Mouse (Mus musculus): ENCODE data around the gene Nsmce3.

Gene Nsmce3

GRCm38 (mm10) chr7:64856526-64857082 is 16.2 kb downstream of the Nsmce3 start:
- no peak for DNase-seq (ENCODE audit: low spot score)

GRCm38 (mm10) chr7:64855976-64856375 is 16.8 kb downstream of the Nsmce3 start:
- DNase-seq (ENCODE audit: low spot score) = no peak

DNA sequence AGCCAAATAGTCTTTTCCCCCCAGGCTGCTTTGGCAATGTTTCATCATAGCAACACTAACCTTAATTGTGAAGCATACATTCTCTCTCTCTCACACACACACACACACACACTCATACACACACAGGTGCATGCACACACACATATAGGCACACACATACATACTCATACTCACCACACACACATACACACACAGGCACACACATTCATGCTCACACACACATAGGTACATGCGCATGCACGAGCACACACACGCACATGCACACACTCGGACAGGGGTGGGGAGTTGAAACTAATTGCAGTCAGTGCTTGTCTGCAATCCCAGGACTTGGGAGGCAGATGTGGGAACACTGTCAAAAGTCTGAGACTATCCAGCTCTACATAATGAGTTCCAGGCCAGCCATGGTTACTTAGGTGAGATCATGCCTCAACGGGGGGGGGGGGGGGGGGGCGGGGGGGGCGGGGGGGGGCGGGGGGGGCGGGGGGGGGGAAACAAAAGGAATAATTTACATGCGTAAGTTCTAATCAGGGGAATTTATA is 17.3 kb downstream of the Nsmce3 start:
- no peak for DNase-seq (ENCODE audit: low spot score)

DNA sequence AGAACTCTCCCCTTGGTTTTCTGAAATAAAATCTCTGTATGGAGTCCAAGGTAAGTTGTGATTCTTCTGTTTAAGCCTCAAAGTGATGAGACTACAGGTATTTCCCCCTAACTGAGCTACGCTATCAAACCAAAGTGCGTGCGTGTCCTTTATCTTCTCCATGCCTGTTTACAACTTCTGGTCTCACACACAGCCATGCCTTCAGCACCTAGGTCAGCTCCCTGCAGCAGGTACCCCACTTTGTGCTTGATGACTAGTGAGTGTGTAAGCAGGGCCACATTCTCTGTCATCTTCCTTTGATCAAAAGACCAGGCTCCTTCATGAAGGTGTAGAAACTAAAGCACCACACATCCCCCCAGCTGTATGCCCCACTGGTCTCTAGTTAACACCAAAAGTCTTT is 22.0 kb downstream of the Nsmce3 start:
- no peak for DNase-seq (ENCODE audit: low spot score)

DNA sequence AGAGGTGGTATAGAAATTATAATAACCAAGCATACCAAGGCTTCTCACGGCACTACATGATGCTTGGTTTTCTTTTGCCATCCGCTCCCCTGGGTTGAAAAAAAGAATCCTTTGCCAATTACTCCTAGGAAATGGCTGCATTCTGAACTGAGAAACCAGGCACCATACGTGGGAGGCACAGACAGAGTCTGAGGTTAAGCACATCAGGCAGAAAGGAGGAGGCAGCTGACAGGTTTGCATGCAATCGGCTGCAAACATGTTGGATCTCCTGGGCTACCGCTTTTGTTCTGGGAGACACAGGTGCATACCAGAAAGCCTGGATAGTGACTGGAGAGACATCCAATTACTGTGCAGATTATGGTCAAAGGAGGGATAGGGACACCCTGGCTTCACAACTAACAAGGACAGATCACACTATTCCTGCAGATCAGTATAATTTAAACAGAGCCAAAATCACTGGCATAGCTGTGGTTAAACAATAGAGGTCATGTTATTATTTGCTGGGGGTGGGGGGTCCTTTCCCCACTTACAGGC is 25.4 kb downstream of the Nsmce3 start:
- DNase-seq (ENCODE audit: low spot score) = no peak

DNA sequence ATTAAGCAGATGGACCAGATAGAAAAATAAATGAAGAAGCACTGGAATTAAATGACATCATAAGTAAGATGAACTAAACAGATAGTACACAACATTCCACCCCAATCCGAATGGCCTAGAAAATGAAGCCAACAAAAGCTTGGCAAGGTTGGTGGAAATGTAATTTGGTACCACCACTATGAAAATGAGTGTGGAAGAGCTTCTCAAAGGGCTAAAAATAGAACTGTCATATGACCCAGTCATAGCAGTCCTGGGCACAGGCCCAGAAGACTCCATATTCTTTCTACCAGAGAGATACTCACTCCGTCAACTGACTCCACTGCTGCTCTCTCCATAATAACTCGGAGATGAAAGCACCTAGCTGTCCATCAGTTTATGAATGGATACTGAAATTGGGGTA is 26.7 kb downstream of the Nsmce3 start:
- DNase-seq (ENCODE audit: low spot score) = no peak

DNA sequence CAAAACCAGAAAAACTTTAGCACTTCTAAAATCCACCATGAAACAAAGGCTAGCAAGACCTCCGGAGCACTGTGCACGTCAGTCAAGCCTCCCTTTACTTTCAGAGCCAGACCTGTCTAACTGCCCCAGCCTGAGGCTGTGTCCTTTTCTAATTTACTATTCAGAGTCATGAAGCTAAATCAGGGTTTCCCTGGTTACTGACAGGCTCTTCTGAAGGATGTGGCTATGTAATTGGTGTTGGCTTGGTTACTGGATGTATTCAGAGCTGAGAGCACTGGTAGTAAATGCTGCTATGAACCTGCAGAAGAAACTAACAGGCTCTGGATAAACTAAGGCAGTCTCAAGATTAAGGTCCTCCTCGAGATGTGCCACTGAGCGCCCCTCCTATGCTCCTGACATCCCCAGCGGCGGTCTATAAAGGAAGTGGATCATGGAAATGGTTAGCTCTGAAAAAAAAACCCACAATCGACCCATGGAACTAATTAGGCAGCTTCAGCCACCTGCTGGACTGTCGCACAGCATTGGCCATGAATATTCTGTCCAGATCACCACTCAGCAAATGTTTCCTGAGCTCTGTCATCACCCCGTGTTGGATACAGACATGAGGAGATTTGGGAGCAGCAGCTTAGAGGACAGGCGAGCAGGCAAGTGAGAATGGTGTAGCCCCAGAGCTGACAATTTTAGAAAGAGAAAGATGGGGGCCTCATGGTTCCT is 31.7 kb downstream of the Nsmce3 start:
- no peak for DNase-seq (ENCODE audit: low spot score)

DNA sequence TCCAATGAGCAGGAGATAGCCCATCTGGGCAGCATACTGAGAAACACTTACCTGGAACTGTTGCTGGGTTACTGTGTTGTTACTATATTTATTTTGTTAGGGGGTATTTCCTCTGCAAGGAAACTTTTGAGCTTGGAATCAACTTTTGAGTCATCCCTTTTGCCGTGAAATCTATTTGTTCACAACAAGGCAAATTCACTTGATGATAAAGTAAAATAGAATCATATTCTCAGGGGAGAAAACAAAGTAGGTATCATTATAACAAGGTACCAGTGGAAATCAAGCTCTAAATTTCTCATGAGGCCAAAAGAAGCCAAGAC is 32.3 kb downstream of the Nsmce3 start:
- DNase-seq (ENCODE audit: low spot score) = no peak

DNA sequence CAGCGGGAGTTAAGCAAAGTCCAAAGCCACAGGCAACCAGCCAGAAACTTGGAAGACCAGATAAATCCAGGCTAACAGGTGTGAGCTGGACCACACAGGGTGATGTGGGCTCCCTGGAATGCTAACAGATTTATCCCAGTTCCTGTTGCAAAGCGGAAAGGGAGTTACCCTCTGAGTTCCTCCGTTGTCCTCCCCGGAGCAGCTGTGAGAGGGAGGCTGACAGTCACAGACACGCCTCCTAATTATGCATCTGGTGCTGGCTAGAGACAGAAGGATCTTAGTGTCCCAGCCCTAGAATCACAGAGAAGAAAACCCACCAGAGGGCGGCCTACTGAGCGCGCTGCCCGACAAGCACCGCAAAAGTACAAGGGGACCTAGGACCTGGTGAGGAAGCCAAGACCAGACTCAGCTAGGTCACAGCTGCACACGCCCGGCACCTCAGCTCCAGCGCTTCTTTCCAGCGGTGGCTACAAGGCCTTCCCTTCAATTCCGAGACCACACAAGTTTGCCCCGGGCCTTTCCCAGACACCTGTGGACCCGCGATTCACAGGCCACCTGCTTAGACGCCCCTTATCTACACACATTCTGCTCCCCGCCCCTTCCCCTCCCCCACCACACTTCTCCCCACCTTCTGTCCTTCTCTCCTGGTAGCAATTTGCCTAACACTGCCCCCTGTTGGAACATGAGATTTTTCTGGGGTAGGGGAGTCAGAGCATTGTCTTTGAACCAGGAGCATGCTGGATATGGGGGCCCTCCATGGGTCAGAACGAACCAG is 32.8 kb downstream of the Nsmce3 start:
- peak; percentile 37 for DNase-seq (ENCODE audit: low spot score)

DNA sequence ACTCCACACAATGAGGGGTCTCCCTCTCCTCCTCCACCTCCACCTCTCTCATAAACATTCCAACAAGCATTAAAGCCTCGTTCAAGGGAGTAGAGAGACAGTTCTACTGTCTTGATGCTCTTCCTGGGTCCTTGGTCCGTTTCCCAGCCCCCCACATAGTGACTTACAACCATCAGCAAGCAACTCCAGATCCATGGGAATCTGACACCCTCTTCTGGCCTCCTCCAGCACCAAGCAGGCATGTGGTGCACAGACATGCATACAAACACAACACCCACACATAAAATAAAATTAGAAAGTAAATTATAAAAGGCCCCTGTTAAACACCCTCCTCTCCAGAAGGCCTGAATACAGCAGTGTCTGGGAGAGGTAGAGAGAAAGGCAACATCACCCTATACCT is 33.5 kb downstream of the Nsmce3 start:
- no peak for DNase-seq (ENCODE audit: low spot score)

- DNase-seq (ENCODE audit: low spot score) = no peak
These were observed 42.4 kb downstream of the Nsmce3 start for GRCm38 (mm10) chr7:64830214-64830995.

- DNase-seq (ENCODE audit: low spot score) = no peak
These were observed 51.7 kb downstream of the Nsmce3 start for GRCm38 (mm10) chr7:64821081-64821480.

GRCm38 (mm10) chr7:64819683-64820082 is 53.1 kb downstream of the Nsmce3 start:
- DNase-seq (ENCODE audit: low spot score) = no peak

Data from layer of hippocampus, adult 9-10 months (tissue).